Mouse (Mus musculus) myocyte (in vitro differentiated cells): ENCODE data around the gene Vmn2r86. TPM values are rescaled to one million over a fixed set of nuclear protein-coding genes. Genes with fewer than 3 reads are reported as not detected.
"Not testable (repeated sequence)": the region's sequence is repeated elsewhere in the genome, so short reads cannot be mapped to it uniquely, and the experiment has no call there.

Source experiments
- H3K27me3 ChIP-seq: one replicate; pipeline ENCODE4 v1.6.1; 2011; ENCODE audit not compliant: control insufficient read depth, insufficient read depth, insufficient read length
- H3K36me3 ChIP-seq: one replicate; pipeline ENCODE4 v1.6.1; 2011; ENCODE audit not compliant: control insufficient read depth, insufficient read depth
- H3K4me2 ChIP-seq: one replicate; pipeline ENCODE4 v1.6.1; 2011; ENCODE audit warnings: low read depth, control low read depth
- H3K4me3 ChIP-seq: one replicate; pipeline ENCODE4 v1.5.1; 2011; ENCODE audit warnings: mild to moderate bottlenecking, control low read depth, moderate library complexity
- H3K79me2 ChIP-seq: one replicate; pipeline ENCODE4 v1.6.1; 2011; ENCODE audit not compliant: control insufficient read depth, insufficient read depth
- H3ac ChIP-seq: one replicate; pipeline ENCODE4 v1.6.1; 2011; ENCODE audit not compliant: control insufficient read depth, insufficient read length
- CEBPB ChIP-seq: IDR thresholded peaks from 2 replicates; pipeline ENCODE4 v1.6.1; 2011; ENCODE audit warnings: mild to moderate bottlenecking, moderate library complexity; ENCODE audit not compliant: poor library complexity, insufficient read depth, severe bottlenecking
- E2F4 ChIP-seq: IDR thresholded peaks from one replicate; pipeline ENCODE4 v1.6.1; 2011; ENCODE audit warnings: mild to moderate bottlenecking, control low read depth, moderate library complexity; ENCODE audit not compliant: insufficient read depth
- MAX ChIP-seq: IDR thresholded peaks from one replicate; pipeline ENCODE4 v1.6.1; 2011; ENCODE audit warnings: low read depth, mild to moderate bottlenecking, control low read depth
- MYOD1 ChIP-seq, 3 experiments: IDR thresholded peaks; one replicate each; pipeline ENCODE4 v1.6.1; 2011; ENCODE audit warnings: control low read depth in 2 of 3, low read depth in 2 of 3, mild to moderate bottlenecking in 2 of 3, moderate library complexity in 1 of 3; ENCODE audit not compliant: insufficient read length in 2 of 3, control insufficient read depth in 1 of 3
- MYOG ChIP-seq, 3 experiments: IDR thresholded peaks; one replicate each; pipeline ENCODE4 v1.6.1; 2011; ENCODE audit warnings: control low read depth in 2 of 3, low read depth in 2 of 3, mild to moderate bottlenecking in 2 of 3; ENCODE audit not compliant: insufficient read length in 2 of 3, control insufficient read depth in 1 of 3, insufficient read depth in 1 of 3
- POLR2A ChIP-seq: IDR thresholded peaks from one replicate; pipeline ENCODE4 v1.6.1; 2011; ENCODE audit warnings: low read depth, mild to moderate bottlenecking, control low read depth, moderate library complexity; ENCODE audit not compliant: insufficient read length
- POLR2AphosphoS2 ChIP-seq: IDR thresholded peaks from one replicate; pipeline ENCODE4 v1.6.1; 2011; ENCODE audit warnings: low read depth, control low read depth; ENCODE audit not compliant: insufficient read length
- REST ChIP-seq: IDR thresholded peaks from one replicate; pipeline ENCODE4 v1.6.1; 2011; ENCODE audit warnings: mild to moderate bottlenecking, control low read depth, moderate library complexity; ENCODE audit not compliant: insufficient read depth, insufficient read length
- SRF ChIP-seq: IDR thresholded peaks from one replicate; pipeline ENCODE4 v1.6.1; 2011; ENCODE audit warnings: low read depth; ENCODE audit not compliant: control insufficient read depth, insufficient read length
- TCF12 ChIP-seq: IDR thresholded peaks from one replicate; pipeline ENCODE4 v1.6.1; 2011; ENCODE audit warnings: mild to moderate bottlenecking, control low read depth; ENCODE audit not compliant: poor library complexity, insufficient read depth, severe bottlenecking
- TCF3 ChIP-seq: IDR thresholded peaks from one replicate; pipeline ENCODE4 v1.6.1; 2011; ENCODE audit warnings: low read depth, control low read depth; ENCODE audit not compliant: insufficient read length
- USF1 ChIP-seq: IDR thresholded peaks from one replicate; pipeline ENCODE4 v1.6.1; 2011; ENCODE audit warnings: low read depth, mild to moderate bottlenecking, control low read depth, moderate library complexity
- polyA plus RNA-seq: library from polyadenylated mRNA; unstranded; fragments of >200 nt; fragmentation: generic; extraction: Trizol; gene quantifications from one replicate; pipeline ENCODE4 v1.2.1, GENCODE M21; 2012; ENCODE audit warnings: missing spikeins

Vmn2r86 gene
- polyA plus RNA-seq: not detected

DNA sequence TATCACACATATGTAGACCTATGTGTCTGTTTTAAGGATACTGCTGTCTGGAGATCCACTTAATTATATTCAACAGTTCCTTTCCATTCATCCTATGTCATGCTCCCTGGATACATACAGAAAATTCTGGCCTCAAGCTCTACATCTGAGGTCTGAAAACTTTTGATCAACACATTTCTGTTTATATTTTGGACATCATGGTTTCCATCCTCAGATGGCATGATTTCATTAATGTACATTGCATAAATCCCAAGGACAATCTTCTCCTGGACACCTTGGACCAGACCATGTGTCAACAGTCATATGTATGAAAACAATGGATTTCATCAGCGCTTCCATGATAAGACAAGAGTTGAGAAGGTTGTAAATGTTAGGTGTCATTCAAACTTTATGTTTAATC lies at the start of gene Vmn2r86:
Vmn2r86 (minus strand) TSS at position 101 of the 400 bp plus-strand sequence.
- H3K4me2 ChIP-seq, H3K4me3 ChIP-seq, H3K27me3 ChIP-seq, H3K36me3 ChIP-seq, H3ac ChIP-seq, H3K79me2 ChIP-seq: not testable (repeated sequence)

- no peaks in the 10 kb centered on the region for H3K79me2 ChIP-seq
- no peaks in the 10 kb centered on the region for H3K36me3 ChIP-seq
- H3ac ChIP-seq: no peak within 1 kb of the TSS
- H3K4me3 ChIP-seq: no peak within 1 kb of the TSS
- no peaks in the 10 kb centered on the region for H3K27me3 ChIP-seq
- TF ChIP-seq MAX (no peak), TCF12 (no peak), MYOG (IDR thresholded peaks at IDR 0.05; ENCODE audit: control insufficient read depth in 1 of 3, insufficient read depth in 1 of 3, insufficient read length in 2 of 3, low read depth in 2 of 3) (no peak), REST (no peak), SRF (no peak), TCF3 (no peak), USF1 (no peak), CEBPB (no peak), POLR2A (no peak), MYOD1 (IDR thresholded peaks at IDR 0.05; ENCODE audit: control insufficient read depth in 1 of 3, insufficient read length in 2 of 3, low read depth in 2 of 3) (no peak), POLR2AphosphoS2 (no peak), E2F4 (no peak)
- no peak within 1 kb of the TSS for H3K4me2 ChIP-seq
Observed at GRCm38 (mm10) chr10:130497296-130497695, 41.4 kb upstream of the Vmn2r86 start, which contains the start of gene Vmn2r87. Vmn2r87 (minus strand) TSS chr10:130497396.

- Histone ChIP-seq H3ac (no peak overlapping the region), H3K4me3 (no peak overlapping the region)
Observed at GRCm38 (mm10) chr10:130470311-130470760, 14.5 kb upstream of the Vmn2r86 start.

GRCm38 (mm10) chr10:130444776-130445175 lies 11.1 kb downstream of the Vmn2r86 start:
- Histone ChIP-seq H3K36me3 (no peaks in the 10 kb centered on the region), H3K4me3 (no peak overlapping the region), H3K27me3 (no peaks in the 10 kb centered on the region), H3K4me2 (no peak overlapping the region), H3ac (no peak overlapping the region), H3K79me2 (no peaks in the 10 kb centered on the region)
- TF ChIP-seq MYOG (IDR thresholded peaks at IDR 0.05; ENCODE audit: control insufficient read depth in 1 of 3, insufficient read depth in 1 of 3, insufficient read length in 2 of 3, low read depth in 2 of 3) (no peak), USF1 (no peak), TCF12 (no peak), POLR2AphosphoS2 (no peak), CEBPB (no peak), MAX (no peak), TCF3 (no peak), POLR2A (no peak), SRF (no peak), MYOD1 (IDR thresholded peaks at IDR 0.05; ENCODE audit: control insufficient read depth in 1 of 3, insufficient read length in 2 of 3, low read depth in 2 of 3) (no peak), E2F4 (no peak), REST (no peak)

More at GRCm38 (mm10) chr10:130470311-130470760, 14.5 kb upstream of the Vmn2r86 start:
- H3K4me2 ChIP-seq: no peak overlapping the region
- no peaks in the 10 kb centered on the region for H3K27me3 ChIP-seq
- no peaks in the 10 kb centered on the region for H3K79me2 ChIP-seq
- H3K36me3 ChIP-seq: no peaks in the 10 kb centered on the region
- TF ChIP-seq MYOG (IDR thresholded peaks at IDR 0.05; ENCODE audit: control insufficient read depth in 1 of 3, insufficient read depth in 1 of 3, insufficient read length in 2 of 3, low read depth in 2 of 3): no peak
- TF ChIP-seq E2F4: no peak
- TF ChIP-seq POLR2A: no peak
- no peak for TF ChIP-seq REST
- TF ChIP-seq MYOD1 (IDR thresholded peaks at IDR 0.05; ENCODE audit: control insufficient read depth in 1 of 3, insufficient read length in 2 of 3, low read depth in 2 of 3): no peak
- TF ChIP-seq SRF: no peak
- TF ChIP-seq TCF3: no peak
- TF ChIP-seq CEBPB: no peak
- TF ChIP-seq MAX: no peak
- TF ChIP-seq TCF12: no peak
- TF ChIP-seq USF1: no peak
- TF ChIP-seq POLR2AphosphoS2: no peak

GRCm38 (mm10) chr10:130434185-130434898 lies 21.5 kb downstream of the Vmn2r86 start:
- TF ChIP-seq MYOD1 (IDR thresholded peaks at IDR 0.05; ENCODE audit: control insufficient read depth in 1 of 3, insufficient read length in 2 of 3, low read depth in 2 of 3) (peak; percentile 31 to 67 (median 48)), TCF12 (peak; percentile 34), USF1 (peak; percentile 82), CEBPB (0 out of 2 replicates have a peak, but pooled peaks have one; percentile 43)
- H3K4me3 ChIP-seq, H3K27me3 ChIP-seq, H3ac ChIP-seq, H3K79me2 ChIP-seq, H3K36me3 ChIP-seq: not testable (repeated sequence)
- H3K4me2 ChIP-seq: peak overlapping the region; percentile 72

- H3K79me2 ChIP-seq, H3K27me3 ChIP-seq, H3K4me2 ChIP-seq, H3ac ChIP-seq, H3K4me3 ChIP-seq, H3K36me3 ChIP-seq: not testable (repeated sequence)
Observed at GRCm38 (mm10) chr10:130429603-130430002, 26.2 kb downstream of the Vmn2r86 start, which contains the start of gene Vmn2r85. Vmn2r85 (minus strand) TSS chr10:130429703.
